Mouse (Mus musculus) fat pad, adult 2 months (tissue): Measurements from ENCODE around the gene Sec24a.

Source experiments
- DNase-seq: peaks from one replicate; pipeline ENCODE4 v3.0.0-alpha.2; 2011; ENCODE audit warnings: low read depth, low spot score; ENCODE audit errors: extremely low read depth

The Sec24a gene

DNA sequence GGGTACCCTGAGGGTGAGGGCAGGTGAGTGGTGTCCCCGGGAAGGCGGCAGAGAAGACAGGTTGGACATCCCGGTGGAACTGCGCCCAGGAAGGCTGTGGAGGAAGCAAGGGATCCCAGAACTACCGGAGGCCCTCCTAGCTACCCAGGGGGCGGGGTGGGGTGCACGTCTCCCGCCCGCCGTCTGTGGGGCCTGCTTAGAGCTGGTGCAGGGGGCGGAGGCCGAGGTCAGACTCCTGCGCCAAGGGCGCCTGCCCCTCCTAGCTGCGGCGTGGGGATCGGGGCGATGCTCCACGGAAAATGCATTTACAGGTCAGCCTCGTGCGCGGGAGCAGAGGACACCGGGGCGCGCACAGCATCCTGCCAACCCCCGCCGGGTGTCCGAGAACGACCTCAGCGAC lies 113.2 kb downstream of the Sec24a start:
- DNase-seq = no peak

DNA sequence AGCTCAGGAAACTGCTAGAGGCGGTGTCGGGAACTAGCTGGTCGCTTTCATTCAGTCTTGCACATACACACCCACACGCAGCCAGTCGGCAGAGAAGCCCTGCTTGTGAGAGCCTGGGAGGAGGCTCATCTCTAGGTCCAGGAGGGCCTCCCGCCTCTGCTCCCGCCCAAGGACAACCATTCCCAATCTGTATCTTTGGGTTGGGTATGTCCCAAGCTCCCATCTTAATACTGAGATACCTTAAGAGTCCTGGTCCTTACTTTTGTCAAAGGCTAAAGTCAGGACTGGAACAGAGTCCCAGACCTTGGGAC lies 113.6 kb downstream of the Sec24a start:
- no peak for DNase-seq

DNA sequence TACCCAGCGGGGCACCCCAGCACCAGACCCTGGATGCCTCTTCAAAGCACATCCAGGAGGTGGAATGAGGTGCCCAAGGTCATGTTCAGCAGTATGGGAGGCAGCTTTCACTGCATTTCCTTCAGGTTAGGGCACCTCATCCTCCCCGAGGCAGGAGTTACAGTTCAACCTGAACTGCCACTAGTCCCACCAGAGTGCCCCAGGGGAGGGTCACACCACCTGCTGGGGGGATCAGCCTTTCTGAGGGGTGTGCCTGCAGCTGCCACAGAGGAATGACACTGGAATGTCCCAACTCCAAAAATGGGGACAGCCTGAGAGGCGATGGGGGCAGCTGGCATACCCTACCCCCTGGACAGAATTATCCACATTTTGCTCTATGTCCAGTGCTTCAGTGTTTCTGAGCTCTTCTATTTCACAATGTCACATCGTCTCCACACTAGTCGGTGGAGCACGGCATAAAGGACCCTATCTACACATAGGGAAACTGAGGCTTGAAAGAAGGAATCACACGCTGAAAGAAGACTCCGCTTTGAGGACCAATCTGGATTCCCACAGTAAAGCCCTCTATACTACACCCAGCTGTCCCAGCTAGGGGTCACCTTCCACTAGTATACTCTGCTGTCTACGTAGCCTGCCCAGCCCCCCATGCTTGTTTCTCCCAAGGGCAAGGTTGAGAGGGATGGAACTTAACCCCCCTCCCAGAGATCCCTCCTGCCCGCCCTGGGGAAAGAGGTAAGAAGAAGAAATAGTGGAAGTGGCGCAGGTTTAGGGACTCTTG lies 114.1 kb downstream of the Sec24a start:
- DNase-seq = no peak

DNA sequence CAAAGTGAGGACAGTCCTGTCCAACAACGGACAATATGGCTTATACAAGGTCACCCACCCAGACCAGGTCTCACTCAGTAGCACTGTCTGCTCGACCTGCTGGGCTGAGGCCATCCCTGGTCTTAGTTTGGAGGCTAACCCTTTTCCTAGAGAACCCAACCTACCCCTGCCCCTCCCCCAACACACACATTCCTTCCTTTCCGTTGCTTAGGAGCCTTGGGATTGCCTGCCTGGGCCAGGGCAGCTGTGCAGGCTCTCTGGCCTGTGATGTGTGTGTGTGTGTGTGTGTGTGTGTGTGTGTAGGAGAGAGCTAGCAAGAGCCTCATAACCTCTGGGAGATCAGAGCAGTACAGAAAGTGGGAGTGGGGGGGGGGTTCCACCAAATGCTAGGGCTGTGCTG lies 114.9 kb downstream of the Sec24a start:
- no peak for DNase-seq

DNA sequence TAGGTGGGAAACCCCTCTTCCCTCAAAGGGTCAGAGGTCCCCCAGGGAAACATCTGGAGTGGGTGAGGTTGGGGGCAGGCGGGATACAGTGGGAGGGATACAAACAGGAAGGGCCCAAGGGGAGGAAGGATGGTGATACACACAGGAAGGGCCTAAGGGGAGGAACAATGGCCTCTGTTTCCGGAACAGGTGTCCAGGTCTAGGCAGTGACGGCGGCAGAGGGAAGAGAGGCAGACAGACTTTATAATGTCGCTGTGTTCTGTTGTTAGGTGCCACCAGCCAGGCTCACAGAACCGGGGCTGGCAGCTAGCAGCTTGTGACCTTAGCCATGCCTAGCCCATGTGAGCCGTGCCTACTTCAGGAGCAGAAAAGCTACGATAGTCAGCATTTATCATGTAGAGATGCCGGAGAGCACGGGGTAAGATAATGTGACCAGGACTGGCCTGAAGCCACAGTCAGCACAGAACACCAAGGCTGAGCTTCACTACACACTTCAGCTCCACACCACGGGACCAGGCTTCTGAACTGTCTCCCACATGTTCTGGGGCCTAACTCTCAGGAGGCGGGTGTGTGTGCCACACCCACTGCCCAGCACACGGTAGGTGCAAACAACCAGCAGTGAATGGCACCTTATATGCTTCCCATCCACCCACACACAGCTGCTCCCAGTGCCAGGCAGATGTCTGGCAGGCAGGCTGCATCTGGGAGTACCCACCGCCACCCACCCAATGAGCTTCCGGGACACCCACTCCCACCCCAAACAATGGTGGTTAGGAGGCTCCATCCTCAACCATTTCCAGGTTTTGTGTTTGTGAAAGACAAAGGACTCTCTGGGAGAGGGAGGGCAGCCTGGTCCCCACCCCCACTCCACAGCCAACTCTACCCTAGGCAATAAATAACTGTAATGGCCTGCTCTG lies 116.4 kb downstream of the Sec24a start:
- DNase-seq = no peak

DNA sequence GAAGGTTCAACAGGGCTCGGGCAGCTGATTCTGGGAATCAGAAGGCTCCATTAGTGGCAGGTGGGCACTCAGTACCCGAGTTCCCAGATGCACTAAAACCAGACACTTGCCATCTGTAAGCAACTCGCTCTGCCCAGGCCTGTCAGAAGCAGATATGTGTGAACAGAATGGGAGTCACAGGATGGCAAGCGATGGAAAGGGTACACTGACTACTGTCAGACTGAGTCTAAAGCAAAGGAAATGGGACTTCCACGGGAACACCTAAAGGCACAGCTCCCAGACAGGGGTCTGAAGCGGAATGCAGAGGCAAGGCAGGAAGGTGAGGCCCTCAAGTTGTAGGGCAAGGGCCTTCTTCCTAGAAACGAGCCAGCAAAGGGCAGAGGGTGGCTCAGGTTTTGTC lies 117.2 kb downstream of the Sec24a start:
- no peak for DNase-seq

- DNase-seq = no peak
Measured at GRCm38 (mm10) chr11:51645293-51645692, 118.1 kb downstream of the Sec24a start.

DNA sequence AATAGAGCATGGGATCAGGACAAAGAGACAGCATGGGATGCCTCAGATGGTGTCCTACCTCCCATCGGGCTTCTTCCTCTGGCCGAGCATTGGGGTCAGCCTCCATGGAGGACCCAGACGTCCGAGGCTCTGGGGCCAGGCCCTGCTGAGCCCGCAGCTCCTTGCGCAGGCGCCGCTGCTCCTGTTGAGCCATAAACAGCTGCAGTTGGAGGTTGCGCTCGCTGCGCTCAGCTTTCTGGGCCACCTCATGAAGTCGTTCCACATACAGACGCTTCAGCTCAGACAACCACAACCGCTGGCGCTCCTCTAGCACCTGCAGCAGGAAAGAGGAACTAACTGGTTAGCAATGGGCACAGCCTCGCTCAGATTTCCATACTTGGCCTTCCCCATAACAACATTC lies 119.2 kb downstream of the Sec24a start:
- DNase-seq = no peak

GRCm38 (mm10) chr11:51643761-51644160 lies 119.7 kb downstream of the Sec24a start:
- DNase-seq = no peak

DNA sequence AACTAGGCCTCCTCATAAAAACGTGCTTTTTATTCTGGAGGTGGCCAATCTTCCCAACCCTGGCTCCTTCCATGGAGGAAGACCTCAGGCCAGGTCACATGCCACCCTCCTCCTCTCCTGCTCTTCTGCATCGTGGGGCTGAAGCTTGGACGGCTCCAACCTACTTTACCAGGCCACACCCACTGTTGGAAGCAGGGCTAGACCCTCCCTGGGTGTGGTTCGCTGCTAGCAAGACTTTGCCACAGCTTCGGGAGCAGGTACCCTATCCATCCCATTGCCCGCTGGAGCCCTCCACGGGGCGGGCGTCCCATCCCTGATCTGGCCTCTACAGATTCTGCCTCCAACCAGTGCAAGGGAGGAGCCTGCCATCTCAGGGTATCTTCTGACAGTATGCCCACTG lies 120.2 kb downstream of the Sec24a start:
- DNase-seq = no peak
